Mouse (Mus musculus): Measurements from ENCODE around the gene Tesk2.

- TF ChIP-seq CTCF (IDR thresholded peaks at IDR 0.05; ENCODE audit: low read depth, low read length) (no peak), GATA2 (IDR thresholded peaks at IDR 0.05; ENCODE audit: borderline replicate concordance, low read depth, low read length) (no peak), GATA1 (IDR thresholded peaks at IDR 0.05; ENCODE audit: borderline replicate concordance, low read length) (no peak), TAL1 (conservative IDR thresholded peaks at IDR 0.05; ENCODE audit: low read depth, low read length) (no peak)
Measured at GRCm38 (mm10) chr4:116676027-116676426, 44.7 kb upstream of the Tesk2 start.

All from G1E (cell line).